Mouse (Mus musculus): ENCODE data around the gene Rexo1.

Rexo1 gene

GRCm38 (mm10) chr10:80509412-80510272 lies 51.7 kb downstream of the Rexo1 start:
- DNase-seq (ENCODE audit: extremely low read depth, low read depth, low spot score), result no peak

GRCm38 (mm10) chr10:80506222-80506621 lies 55.1 kb downstream of the Rexo1 start:
- DNase-seq (ENCODE audit: extremely low read depth, low read depth, low spot score), result no peak

GRCm38 (mm10) chr10:80504724-80505123 lies 56.6 kb downstream of the Rexo1 start:
- no peak for DNase-seq (ENCODE audit: extremely low read depth, low read depth, low spot score)

GRCm38 (mm10) chr10:80503599-80504220 lies 57.6 kb downstream of the Rexo1 start:
- no peak for DNase-seq (ENCODE audit: extremely low read depth, low read depth, low spot score)

GRCm38 (mm10) chr10:80502819-80503314 lies 58.5 kb downstream of the Rexo1 start:
- DNase-seq (ENCODE audit: extremely low read depth, low read depth, low spot score), result no peak

GRCm38 (mm10) chr10:80502291-80502690 lies 59.1 kb downstream of the Rexo1 start:
- DNase-seq (ENCODE audit: extremely low read depth, low read depth, low spot score), result no peak

GRCm38 (mm10) chr10:80496421-80496820 lies 64.9 kb downstream of the Rexo1 start:
- DNase-seq (ENCODE audit: extremely low read depth, low read depth, low spot score), result no peak

- DNase-seq (ENCODE audit: extremely low read depth, low read depth, low spot score), result no peak
Observed at GRCm38 (mm10) chr10:80495901-80496300, 65.5 kb downstream of the Rexo1 start.

GRCm38 (mm10) chr10:80494732-80495131 lies 66.6 kb downstream of the Rexo1 start, which contains the start of gene Onecut3:
Gene Onecut3, plus strand, starts transcription at chr10:80494835.
- DNase-seq (ENCODE audit: extremely low read depth, low read depth, low spot score), result no peak
